Mouse (Mus musculus) MEL (cell line): ENCODE measurements around the gene Cchcr1. TPM values are rescaled to one million over a fixed set of nuclear protein-coding genes. Genes with fewer than 3 reads are reported as not detected.
A peak's percentile ranks its signal among the peaks of the same experiment; 100 is the strongest.
"Not testable (repeated sequence)": the region's sequence is repeated elsewhere in the genome, so short reads cannot be mapped to it uniquely, and the experiment has no call there.

ENCODE experiments used
- DNase-seq: peaks from one replicate; pipeline ENCODE4 v3.0.0; 2011; ENCODE audit warnings: low read depth, low spot score
- H3K27ac ChIP-seq: 2 replicates; pipeline ENCODE4 v1.5.1; 2012; ENCODE audit warnings: low read depth, mild to moderate bottlenecking, control low read depth, low read length, moderate library complexity; ENCODE audit not compliant: control insufficient read depth
- H3K27me3 ChIP-seq, 2 experiments: fragments of 150-350 bp in 1 of 2; sonication (generic) in 1 of 2; 2 replicates each; pipeline ENCODE4 v1.6.1; 2012; ENCODE audit warnings: low read length in 2 of 2, mild to moderate bottlenecking in 2 of 2, improper control_type of control experiment in 1 of 2, moderate library complexity in 1 of 2; ENCODE audit not compliant: insufficient read depth in 2 of 2, control insufficient read depth in 1 of 2
- H3K36me3 ChIP-seq, 2 experiments: 2 replicates each; pipeline ENCODE4 v1.6.1; 2012 to 2014; ENCODE audit warnings: low read length in 2 of 2, improper control_type of control experiment in 1 of 2, inconsistent platforms in 1 of 2, mild to moderate bottlenecking in 1 of 2; ENCODE audit not compliant: insufficient read depth in 2 of 2, control insufficient read depth in 1 of 2
- H3K4me1 ChIP-seq, 2 experiments: fragments of 150-350 bp in 1 of 2; sonication (generic) in 1 of 2; 2 replicates each; pipeline ENCODE4 v1.6.1; 2012; ENCODE audit warnings: low read length in 2 of 2, improper control_type of control experiment in 1 of 2, mild to moderate bottlenecking in 1 of 2; ENCODE audit not compliant: insufficient read depth in 2 of 2, control insufficient read depth in 1 of 2
- H3K4me3 ChIP-seq, 2 experiments: fragments of 150-350 bp in 1 of 2; sonication (generic) in 1 of 2; 2 replicates each; pipeline ENCODE4 v1.5.1; 2012; ENCODE audit warnings: low read depth in 2 of 2, low read length in 2 of 2, mild to moderate bottlenecking in 2 of 2, moderate library complexity in 2 of 2, control low read depth in 1 of 2, improper control_type of control experiment in 1 of 2; ENCODE audit not compliant: control insufficient read depth in 1 of 2, insufficient read depth in 1 of 2
- H3K79me2 ChIP-seq: 2 replicates; pipeline ENCODE4 v1.6.1; 2012; ENCODE audit warnings: mild to moderate bottlenecking, low read length, moderate library complexity; ENCODE audit not compliant: control insufficient read depth, poor library complexity, insufficient read depth
- H3K9ac ChIP-seq: 2 replicates; pipeline ENCODE4 v1.6.1; 2012; ENCODE audit warnings: low read depth, mild to moderate bottlenecking, control low read depth, low read length, moderate library complexity; ENCODE audit not compliant: control insufficient read depth, poor library complexity, severe bottlenecking
- H3K9me3 ChIP-seq: fragments of 150-350 bp; sonication (generic); replicated peaks from 2 replicates; pipeline ENCODE4 v1.6.1; 2012; ENCODE audit warnings: mild to moderate bottlenecking, low read length, improper control_type of control experiment, moderate library complexity; ENCODE audit not compliant: insufficient read depth
- BHLHE40 ChIP-seq: IDR thresholded peaks from 2 replicates; pipeline ENCODE4 v1.6.1; 2012; ENCODE audit warnings: low read depth, mild to moderate bottlenecking, inconsistent platforms, low read length, improper control_type of control experiment, borderline replicate concordance
- CHD2 ChIP-seq: IDR thresholded peaks from 2 replicates; pipeline ENCODE4 v1.6.1; 2011; ENCODE audit warnings: low read length, improper control_type of control experiment
- E2F4 ChIP-seq: IDR thresholded peaks from 2 replicates; pipeline ENCODE4 v1.6.1; 2011; ENCODE audit warnings: low read depth, low read length, improper control_type of control experiment, borderline replicate concordance
- ELF1 ChIP-seq: IDR thresholded peaks from 2 replicates; pipeline ENCODE4 v1.6.1; 2014; ENCODE audit warnings: low read depth, mild to moderate bottlenecking, inconsistent platforms, low read length, improper control_type of control experiment, moderate library complexity
- ETS1 ChIP-seq: IDR thresholded peaks from 2 replicates; pipeline ENCODE4 v1.6.1; 2012; ENCODE audit warnings: low read depth, mild to moderate bottlenecking, inconsistent platforms, low read length, improper control_type of control experiment, moderate library complexity
- HCFC1 ChIP-seq: IDR thresholded peaks from 2 replicates; pipeline ENCODE4 v1.6.1; 2012; ENCODE audit warnings: low read depth, mild to moderate bottlenecking, inconsistent platforms, low read length, improper control_type of control experiment, moderate library complexity
- JUND ChIP-seq: IDR thresholded peaks from 2 replicates; pipeline ENCODE4 v1.6.1; 2011; ENCODE audit warnings: low read depth, mild to moderate bottlenecking, improper control_type of control experiment, low read length
- MAFK ChIP-seq: IDR thresholded peaks from 2 replicates; pipeline ENCODE4 v1.6.1; 2011; ENCODE audit warnings: low read depth, mild to moderate bottlenecking, low read length, improper control_type of control experiment, borderline replicate concordance
- MAX ChIP-seq: IDR thresholded peaks from 2 replicates; pipeline ENCODE4 v1.6.1; 2011; ENCODE audit warnings: low read length, improper control_type of control experiment
- MXI1 ChIP-seq: IDR thresholded peaks from 2 replicates; pipeline ENCODE4 v1.6.1; 2011; ENCODE audit warnings: mild to moderate bottlenecking, low read depth, low read length, improper control_type of control experiment
- MYB ChIP-seq: IDR thresholded peaks from 2 replicates; pipeline ENCODE4 v1.6.1; 2011; ENCODE audit warnings: mild to moderate bottlenecking, low read depth, low read length, improper control_type of control experiment
- MYC ChIP-seq: IDR thresholded peaks from 2 replicates; pipeline ENCODE4 v1.6.1; 2011; ENCODE audit warnings: low read depth, mild to moderate bottlenecking, low read length, improper control_type of control experiment, moderate library complexity
- POLR2AphosphoS2 ChIP-seq: IDR thresholded peaks from 2 replicates; pipeline ENCODE4 v1.6.1; 2011; ENCODE audit warnings: low read length, improper control_type of control experiment
- POLR2AphosphoS5 ChIP-seq: IDR thresholded peaks from 2 replicates; pipeline ENCODE4 v1.6.1; 2012; ENCODE audit warnings: low read depth, borderline replicate concordance, mild to moderate bottlenecking, inconsistent platforms, low read length, moderate library complexity, mixed read lengths
- RAD21 ChIP-seq: IDR thresholded peaks from 2 replicates; pipeline ENCODE4 v1.6.1; 2011; ENCODE audit warnings: mild to moderate bottlenecking, low read depth, low read length, improper control_type of control experiment
- UBTF ChIP-seq: IDR thresholded peaks from 2 replicates; pipeline ENCODE4 v1.6.1; 2012; ENCODE audit warnings: low read depth, mild to moderate bottlenecking, inconsistent platforms, low read length, improper control_type of control experiment, moderate library complexity, borderline replicate concordance; ENCODE audit not compliant: insufficient read depth
- USF1 ChIP-seq: IDR thresholded peaks from 2 replicates; pipeline ENCODE4 v1.6.1; 2014; ENCODE audit warnings: low read depth, mild to moderate bottlenecking, inconsistent platforms, low read length, improper control_type of control experiment, moderate library complexity
- USF2 ChIP-seq, 2 experiments: IDR thresholded peaks; 2 replicates each; pipeline ENCODE4 v1.6.1; 2011 to 2012; ENCODE audit warnings: improper control_type of control experiment in 2 of 2, low read length in 2 of 2, borderline replicate concordance in 1 of 2, inconsistent platforms in 1 of 2, low read depth in 1 of 2, mild to moderate bottlenecking in 1 of 2; ENCODE audit not compliant: insufficient read depth in 1 of 2
- ZMIZ1 ChIP-seq: IDR thresholded peaks from 2 replicates; pipeline ENCODE4 v1.6.1; 2012; ENCODE audit warnings: low read depth, mild to moderate bottlenecking, inconsistent platforms, low read length, improper control_type of control experiment, moderate library complexity
- polyA plus RNA-seq, 2 experiments: library from polyadenylated mRNA; stranded (reverse) in 1 of 2; unstranded in 1 of 2; fragments of >175 nt in 1 of 2; fragments of >200 nt in 1 of 2; gene quantifications; 2 replicates each; pipeline versions ENCODE4 v1.2.1 to v1.2.4; 2012; ENCODE audit warnings: low replicate concordance in 2 of 2, low read depth in 1 of 2; ENCODE audit not compliant: insufficient read length in 2 of 2, insufficient read depth in 1 of 2, missing spikeins in 1 of 2
- total RNA-seq: library from RNA; depleted of rRNA; stranded (reverse); fragments of 300-350 nt; gene quantifications from 2 replicates; pipeline ENCODE4 v1.2.3, GENCODE M21; 2012

Gene Cchcr1
- total and polyA plus RNA-seq, 3 experiments, result 14.3 to 21.7 TPM; not detected in 1

GRCm38 (mm10) chr17:35516652-35517500, at the start of gene Cchcr1, which contains the start of gene Tcf19 (continued):
- TF ChIP-seq ETS1 (no peak), POLR2AphosphoS2 (no peak), ELF1 (peak; percentile 93), MYC (no peak)

- not testable (repeated sequence) for H3K4me1 ChIP-seq, H3K9ac ChIP-seq, H3K27ac ChIP-seq, H3K9me3 ChIP-seq, H3K27me3 ChIP-seq, DNase-seq, H3K4me3 ChIP-seq, H3K36me3 ChIP-seq, H3K79me2 ChIP-seq
These were observed 48.0 kb upstream of the Cchcr1 start for GRCm38 (mm10) chr17:35468936-35469335.

- H3K9me3 ChIP-seq, result no peaks in the 10 kb centered on the region
- H3K4me1 ChIP-seq, result no peaks in the 10 kb centered on the region
- no peaks in the 10 kb centered on the region for H3K79me2 ChIP-seq
- no peak for TF ChIP-seq ZMIZ1
- TF ChIP-seq RAD21, result no peak
- TF ChIP-seq MAX, result no peak
- TF ChIP-seq MYC, result no peak
- no peak for TF ChIP-seq BHLHE40
- no peak within 1 kb of the TSS for H3K27ac ChIP-seq
- no peak for DNase-seq
- no peak within 1 kb of the TSS for H3K4me3 ChIP-seq
- no peak within 1 kb of the TSS for H3K9ac ChIP-seq
- no peaks in the 10 kb centered on the region for H3K27me3 ChIP-seq
- H3K36me3 ChIP-seq, result no peaks in the 10 kb centered on the region
These were observed 46.8 kb upstream of the Cchcr1 start, which contains the start of gene H2-Q10 for GRCm38 (mm10) chr17:35469842-35470751. Gene H2-Q10, plus strand, starts transcription at chr17:35470089.

GRCm38 (mm10) chr17:35484066-35484465, 32.8 kb upstream of the Cchcr1 start:
- Histone ChIP-seq H3K36me3 (no peaks in the 10 kb centered on the region), H3K27ac (no peak overlapping the region), H3K27me3 (no peaks in the 10 kb centered on the region), H3K4me3 (no peak overlapping the region), H3K9me3 (no peaks in the 10 kb centered on the region), H3K9ac (no peak overlapping the region), H3K4me1 (no peaks in the 10 kb centered on the region), H3K79me2 (no peaks in the 10 kb centered on the region)
- peak; percentile 63 for DNase-seq
- TF ChIP-seq POLR2AphosphoS5, result no peak
- no peak for TF ChIP-seq CHD2
- no peak for TF ChIP-seq USF1
- TF ChIP-seq E2F4, result no peak
- no peak for TF ChIP-seq MAX
- TF ChIP-seq POLR2AphosphoS2, result no peak
- no peak for TF ChIP-seq JUND
- no peak for TF ChIP-seq MXI1
- no peak for TF ChIP-seq MYC
- TF ChIP-seq USF2 (IDR thresholded peaks at IDR 0.05; ENCODE audit: borderline replicate concordance in 1 of 2, insufficient read depth in 1 of 2, low read depth in 1 of 2, low read length in 2 of 2), result no peak
- no peak for TF ChIP-seq HCFC1
- TF ChIP-seq ELF1, result no peak
- peak; percentile 85 for TF ChIP-seq RAD21
- TF ChIP-seq MAFK, result no peak
- TF ChIP-seq MYB, result no peak
- no peak for TF ChIP-seq UBTF
